Mouse (Mus musculus): ENCODE results near the gene Sirpb1b.
"Not testable (repeated sequence)": the region's sequence is repeated elsewhere in the genome, so short reads cannot be mapped to it uniquely, and the experiment has no call there.

- not testable (repeated sequence) for TF ChIP-seq EP300 (optimal IDR thresholded peaks at IDR 0.05); CTCF (IDR thresholded peaks at IDR 0.05; ENCODE audit: low read depth)
Measured at GRCm38 (mm10) chr3:15513608-15514007, 61.3 kb downstream of the Sirpb1b start.
